Mouse (Mus musculus): ENCODE results near the gene C1qb. TPM values are rescaled to one million over a fixed set of nuclear protein-coding genes. Genes with fewer than 3 reads are reported as not detected.

C1qb gene
- polyA plus RNA-seq, 1 experiment from 2014 or later = 55.1 TPM

- Histone ChIP-seq H3K9me3 (ENCODE audit: low read length) (no peaks in the 10 kb centered on the region), H3K9ac (replicated peaks; ENCODE audit: low read depth) (no peak overlapping the region), H3K4me2 (replicated peaks; ENCODE audit: low read depth, low read length) (no peak overlapping the region), H3K27ac (ENCODE audit: low read length) (no peak overlapping the region), H3K4me1 (ENCODE audit: insufficient read depth, low read depth, low read length) (no peaks in the 10 kb centered on the region), H3K36me3 (ENCODE audit: insufficient read depth, low read length) (no peaks in the 10 kb centered on the region), H3K27me3 (replicated peaks; ENCODE audit: insufficient read depth, low read length) (no peaks in the 10 kb centered on the region), H3K4me3 (ENCODE audit: low read depth, low read length) (no peak overlapping the region)
- TF ChIP-seq CTCF (IDR thresholded peaks at IDR 0.05) = no peak
- TF ChIP-seq EP300 (IDR thresholded peaks at IDR 0.05) = no peak
- 45% methylated on average over 7 of the region's 7 CpGs for WGBS
- no peak for ATAC-seq
- no peak for DNase-seq (ENCODE audit: low spot score)
Measured at GRCm38 (mm10) chr4:136892371-136892770, 6.4 kb upstream of the C1qb start.

DNA sequence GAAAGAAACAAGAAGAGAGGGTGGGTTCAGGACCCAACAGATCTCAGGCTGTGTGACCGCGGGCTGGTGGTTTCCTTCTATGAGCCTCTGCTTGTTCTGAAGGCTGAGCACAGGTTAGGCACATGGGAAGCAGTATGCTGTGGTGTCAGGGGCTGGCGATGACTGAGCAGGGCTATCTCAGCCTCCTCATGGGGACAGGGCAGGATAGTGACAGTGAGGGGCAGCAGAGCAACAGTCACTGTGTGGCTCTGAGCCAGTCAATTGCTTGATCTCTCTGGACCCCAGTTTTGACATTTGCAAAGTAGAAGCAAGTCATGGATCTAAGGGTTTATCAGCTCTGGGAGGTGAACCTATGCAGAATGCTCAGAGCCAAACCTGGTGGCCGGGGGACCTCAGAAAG is 5.1 kb upstream of the C1qb start:
- H3K27ac ChIP-seq (ENCODE audit: low read length) = no peak overlapping the region
- WGBS = 81% methylated on average over 4 of the region's 4 CpGs
- H3K27me3 ChIP-seq (replicated peaks; ENCODE audit: insufficient read depth, low read length) = no peaks in the 10 kb centered on the region
- no peak for DNase-seq (ENCODE audit: low spot score)
- no peak for TF ChIP-seq CTCF (IDR thresholded peaks at IDR 0.05)
- no peak for TF ChIP-seq EP300 (IDR thresholded peaks at IDR 0.05)
- no peak for ATAC-seq
- H3K4me1 ChIP-seq (ENCODE audit: insufficient read depth, low read depth, low read length) = no peaks in the 10 kb centered on the region
- H3K4me2 ChIP-seq (replicated peaks; ENCODE audit: low read depth, low read length) = no peak overlapping the region
- H3K36me3 ChIP-seq (ENCODE audit: insufficient read depth, low read length) = no peaks in the 10 kb centered on the region
- H3K9ac ChIP-seq (replicated peaks; ENCODE audit: low read depth) = no peak overlapping the region
- no peaks in the 10 kb centered on the region for H3K9me3 ChIP-seq (ENCODE audit: low read length)
- H3K4me3 ChIP-seq (ENCODE audit: low read depth, low read length) = no peak overlapping the region

DNA sequence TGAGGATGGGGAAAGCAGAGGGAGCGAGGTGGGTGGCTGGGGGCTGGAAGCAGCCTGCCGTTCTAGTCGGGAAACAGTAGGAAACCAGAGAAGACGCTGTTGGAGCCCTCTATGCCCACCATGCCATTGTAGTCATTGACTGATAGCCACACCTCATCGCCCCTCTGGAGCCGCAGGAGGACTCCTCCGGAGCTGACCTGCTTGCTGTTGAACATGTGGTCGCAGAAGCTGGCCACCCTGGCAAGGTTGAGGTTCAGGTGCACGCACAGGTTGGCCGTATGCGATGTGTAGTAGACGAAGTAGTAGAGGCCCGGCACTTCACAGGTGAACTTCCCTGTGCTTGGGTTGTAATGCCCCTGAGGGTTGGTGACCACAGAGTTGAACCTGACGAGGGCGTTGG is 4.0 kb upstream of the C1qb start:
- H3K27ac ChIP-seq (ENCODE audit: low read length) = no peak overlapping the region
- H3K4me1 ChIP-seq (ENCODE audit: insufficient read depth, low read depth, low read length) = no peaks in the 10 kb centered on the region
- DNase-seq (ENCODE audit: low spot score) (no peak), ATAC-seq (no peak)
- H3K27me3 ChIP-seq (replicated peaks; ENCODE audit: insufficient read depth, low read length) = no peaks in the 10 kb centered on the region
- H3K9me3 ChIP-seq (ENCODE audit: low read length) = no peaks in the 10 kb centered on the region
- no peak overlapping the region for H3K4me3 ChIP-seq (ENCODE audit: low read depth, low read length)
- no peaks in the 10 kb centered on the region for H3K36me3 ChIP-seq (ENCODE audit: insufficient read depth, low read length)
- WGBS = 81% methylated on average over 15 of the region's 15 CpGs
- H3K4me2 ChIP-seq (replicated peaks; ENCODE audit: low read depth, low read length) = no peak overlapping the region
- TF ChIP-seq CTCF (IDR thresholded peaks at IDR 0.05) (no peak), EP300 (IDR thresholded peaks at IDR 0.05) (no peak)
- H3K9ac ChIP-seq (replicated peaks; ENCODE audit: low read depth) = no peak overlapping the region

DNA sequence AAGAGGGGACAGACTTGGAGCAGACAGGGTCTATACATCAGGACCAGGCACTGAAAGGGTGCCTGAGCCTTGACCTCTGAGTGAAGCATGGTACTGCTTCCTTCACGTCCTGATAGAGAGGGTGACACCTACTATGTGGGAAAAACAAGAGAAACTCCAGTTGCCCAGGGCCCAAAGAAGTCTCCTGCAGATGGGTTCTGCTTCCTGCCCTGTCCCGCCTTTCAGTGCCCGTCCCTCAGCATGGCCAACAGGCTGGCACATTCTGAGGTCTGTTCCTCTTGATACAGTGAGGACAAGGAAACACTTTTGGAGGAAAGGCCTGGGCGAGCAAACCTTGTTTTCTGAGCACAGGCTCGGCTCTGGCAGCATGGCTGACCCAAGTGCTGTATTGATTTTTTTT is 1.7 kb upstream of the C1qb start:
- Histone ChIP-seq H3K9ac (replicated peaks; ENCODE audit: low read depth) (no peak overlapping the region), H3K27me3 (replicated peaks; ENCODE audit: insufficient read depth, low read length) (no peaks in the 10 kb centered on the region), H3K4me1 (ENCODE audit: insufficient read depth, low read depth, low read length) (no peaks in the 10 kb centered on the region), H3K4me3 (ENCODE audit: low read depth, low read length) (no peak overlapping the region), H3K27ac (ENCODE audit: low read length) (no peak overlapping the region), H3K9me3 (ENCODE audit: low read length) (no peaks in the 10 kb centered on the region), H3K36me3 (ENCODE audit: insufficient read depth, low read length) (no peaks in the 10 kb centered on the region), H3K4me2 (replicated peaks; ENCODE audit: low read depth, low read length) (no peak overlapping the region)
- DNase-seq (ENCODE audit: low spot score) = no peak
- WGBS = 66% methylated on average over 5 of the region's 5 CpGs
- no peak for ATAC-seq
- no peak for TF ChIP-seq EP300 (IDR thresholded peaks at IDR 0.05)
- TF ChIP-seq CTCF (IDR thresholded peaks at IDR 0.05) = no peak

- Histone ChIP-seq H3K27me3 (replicated peaks; ENCODE audit: insufficient read depth, low read length) (no peaks in the 10 kb centered on the region), H3K36me3 (ENCODE audit: insufficient read depth, low read length) (no peaks in the 10 kb centered on the region), H3K9ac (replicated peaks; ENCODE audit: low read depth) (no peak overlapping the region), H3K27ac (ENCODE audit: low read length) (no peak overlapping the region), H3K4me2 (replicated peaks; ENCODE audit: low read depth, low read length) (no peak overlapping the region), H3K9me3 (ENCODE audit: low read length) (no peaks in the 10 kb centered on the region), H3K4me1 (ENCODE audit: insufficient read depth, low read depth, low read length) (no peaks in the 10 kb centered on the region), H3K4me3 (ENCODE audit: low read depth, low read length) (no peak overlapping the region)
- DNase-seq (ENCODE audit: low spot score) (no peak), ATAC-seq (no peak)
- no peak for TF ChIP-seq EP300 (IDR thresholded peaks at IDR 0.05)
- peak; percentile 42 for TF ChIP-seq CTCF (IDR thresholded peaks at IDR 0.05)
- WGBS = 22% methylated on average over 5 of the region's 5 CpGs
Measured at GRCm38 (mm10) chr4:136878601-136879000, 7.4 kb downstream of the C1qb start.

GRCm38 (mm10) chr4:136878171-136878570 is 7.8 kb downstream of the C1qb start:
- WGBS = 39% methylated on average over 8 of the region's 8 CpGs
- Histone ChIP-seq H3K4me1 (ENCODE audit: insufficient read depth, low read depth, low read length) (no peaks in the 10 kb centered on the region), H3K9ac (replicated peaks; ENCODE audit: low read depth) (no peak overlapping the region), H3K4me3 (ENCODE audit: low read depth, low read length) (no peak overlapping the region), H3K27me3 (replicated peaks; ENCODE audit: insufficient read depth, low read length) (no peaks in the 10 kb centered on the region), H3K27ac (ENCODE audit: low read length) (no peak overlapping the region), H3K9me3 (ENCODE audit: low read length) (no peaks in the 10 kb centered on the region), H3K4me2 (replicated peaks; ENCODE audit: low read depth, low read length) (no peak overlapping the region), H3K36me3 (ENCODE audit: insufficient read depth, low read length) (no peaks in the 10 kb centered on the region)
- DNase-seq (ENCODE audit: low spot score) (no peak), ATAC-seq (no peak)
- no peak for TF ChIP-seq CTCF (IDR thresholded peaks at IDR 0.05)
- no peak for TF ChIP-seq EP300 (IDR thresholded peaks at IDR 0.05)

DNA sequence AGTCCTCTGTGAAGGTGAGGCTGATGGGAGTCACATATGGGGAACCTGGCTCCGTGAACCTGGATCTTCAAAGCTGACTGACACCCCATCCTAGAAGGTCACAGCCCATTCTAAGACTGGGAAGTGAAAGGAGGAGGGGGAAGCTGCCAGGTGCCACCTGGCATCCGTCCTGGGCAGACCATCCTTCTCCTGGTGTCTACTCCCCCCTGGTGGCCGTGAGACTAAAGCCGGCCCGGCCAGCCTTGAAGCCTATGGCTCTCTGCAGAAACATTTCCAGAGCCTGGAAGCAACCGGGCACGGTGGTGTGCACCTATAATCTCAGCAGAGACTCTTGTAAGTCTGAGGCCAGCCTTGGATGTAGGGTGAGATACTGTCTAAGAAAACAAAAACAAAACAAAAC is 9.0 kb downstream of the C1qb start:
- H3K27me3 ChIP-seq (replicated peaks; ENCODE audit: insufficient read depth, low read length) = no peaks in the 10 kb centered on the region
- DNase-seq (ENCODE audit: low spot score) (peak; percentile 40), ATAC-seq (no peak)
- H3K4me2 ChIP-seq (replicated peaks; ENCODE audit: low read depth, low read length) = no peak overlapping the region
- TF ChIP-seq EP300 (IDR thresholded peaks at IDR 0.05) = no peak
- peak; percentile 68 for TF ChIP-seq CTCF (IDR thresholded peaks at IDR 0.05)
- WGBS = 10% methylated on average over 7 of the region's 7 CpGs
- H3K27ac ChIP-seq (ENCODE audit: low read length) = no peak overlapping the region
- no peaks in the 10 kb centered on the region for H3K4me1 ChIP-seq (ENCODE audit: insufficient read depth, low read depth, low read length)
- no peaks in the 10 kb centered on the region for H3K36me3 ChIP-seq (ENCODE audit: insufficient read depth, low read length)
- no peaks in the 10 kb centered on the region for H3K9me3 ChIP-seq (ENCODE audit: low read length)
- H3K4me3 ChIP-seq (ENCODE audit: low read depth, low read length) = no peak overlapping the region
- H3K9ac ChIP-seq (replicated peaks; ENCODE audit: low read depth) = no peak overlapping the region

All from lung, postnatal 0 days (tissue).